Mouse (Mus musculus): ENCODE results near the gene Klhl23.
"Not testable (repeated sequence)": the region's sequence is repeated elsewhere in the genome, so short reads cannot be mapped to it uniquely, and the experiment has no call there.

The Klhl23 gene

DNA sequence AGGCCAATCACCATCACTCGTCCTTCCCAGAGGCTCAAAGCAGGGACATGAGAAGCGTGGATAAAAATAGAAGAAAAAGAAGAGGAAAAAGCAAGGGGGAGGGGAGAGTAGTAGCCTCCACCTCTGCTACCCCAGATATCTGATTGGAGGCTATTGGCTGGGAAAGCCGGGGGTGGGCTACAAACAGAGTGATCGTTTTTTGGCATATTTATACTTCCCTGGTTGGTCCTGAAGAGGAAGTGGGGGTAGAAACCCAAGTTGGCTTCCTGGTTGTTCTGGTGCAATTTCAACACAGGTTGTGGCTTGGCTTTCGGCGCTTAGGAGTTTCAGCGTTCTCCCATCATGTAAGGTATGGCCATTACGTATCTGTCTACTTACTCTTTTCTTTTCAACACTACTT lies at the start of gene Klhl23:
Gene Klhl23, plus strand, starts transcription at position 234 of the 400 bp plus-strand sequence.
- no peak for DNase-seq (ENCODE audit: low spot score)

DNA sequence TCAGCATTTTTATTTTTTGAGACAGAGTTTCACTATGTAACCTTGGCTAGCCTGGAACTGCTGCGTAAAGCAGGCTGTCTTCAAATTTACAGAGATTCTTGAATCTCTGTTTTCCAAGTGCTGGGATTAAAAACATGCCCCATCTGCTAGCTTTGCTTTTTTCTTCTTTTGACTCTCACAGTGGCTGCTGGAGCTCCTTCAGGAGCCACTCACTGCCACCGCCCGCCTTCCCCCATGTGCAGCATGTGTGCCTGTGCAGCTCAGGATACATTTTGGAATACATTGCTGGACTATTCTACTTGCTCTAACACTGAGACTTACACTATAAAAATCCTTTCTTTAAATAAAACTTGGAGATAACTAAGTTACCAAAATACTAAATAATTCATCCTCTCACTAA lies 48.4 kb upstream of the Klhl23 start:
- DNase-seq (ENCODE audit: low spot score) = no peak

DNA sequence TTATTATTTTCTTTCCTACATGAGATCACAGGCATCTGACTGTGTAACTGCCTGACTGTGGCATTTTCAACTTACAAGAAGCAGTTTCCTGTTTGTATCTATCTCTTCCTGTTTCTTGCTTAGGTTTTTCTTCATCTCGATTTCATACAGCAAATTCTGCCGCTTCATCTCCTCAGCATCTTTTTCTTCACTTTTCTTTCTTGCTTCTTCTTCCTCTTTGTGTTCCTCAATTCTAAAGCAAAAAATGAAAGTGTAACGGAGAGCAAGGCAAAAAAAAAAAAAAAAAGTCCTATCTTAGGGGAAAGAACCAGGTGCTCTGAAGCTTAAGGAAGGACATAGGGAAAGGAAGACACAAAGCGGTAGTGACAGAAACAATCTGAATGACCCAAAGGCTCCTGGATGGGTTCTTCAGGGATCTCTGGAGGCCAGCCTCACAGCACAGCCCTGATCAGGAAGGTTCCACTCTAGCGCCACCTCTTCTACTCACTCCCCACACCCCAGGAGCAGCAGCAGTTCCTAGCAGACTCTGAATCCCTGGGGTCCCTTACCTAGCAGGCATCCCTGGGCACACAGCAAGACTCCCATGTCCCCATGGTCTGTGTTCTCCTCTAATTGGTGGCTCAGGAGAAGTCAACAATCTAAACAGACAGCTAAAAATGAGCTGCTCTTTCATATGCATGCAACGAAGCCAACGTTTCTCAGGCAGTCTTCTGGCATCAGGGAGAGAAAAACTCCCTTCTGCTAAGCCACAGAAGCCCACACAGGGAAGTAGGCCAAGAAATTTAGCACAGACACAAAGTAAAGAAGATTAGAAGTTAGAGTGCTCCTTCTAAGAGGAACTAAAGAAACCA lies 43.5 kb upstream of the Klhl23 start:
- no peak for DNase-seq (ENCODE audit: low spot score)

DNA sequence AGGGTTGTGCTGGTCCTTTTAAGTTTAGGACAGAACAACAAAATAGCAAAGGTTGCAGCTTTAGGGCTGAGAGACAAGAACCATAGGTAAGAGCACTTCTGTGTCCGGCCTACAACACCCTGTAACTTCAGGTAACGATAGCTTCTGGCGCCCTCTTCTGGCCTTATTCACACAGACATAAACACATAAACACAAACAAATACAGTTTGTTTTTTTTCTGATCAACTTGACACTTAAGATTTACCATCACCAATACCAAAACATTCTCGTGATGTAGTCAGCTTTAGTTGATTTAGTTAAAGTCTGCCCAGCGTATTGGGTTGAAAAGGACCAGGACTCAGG lies 42.9 kb upstream of the Klhl23 start:
- DNase-seq (ENCODE audit: low spot score) = no peak

DNA sequence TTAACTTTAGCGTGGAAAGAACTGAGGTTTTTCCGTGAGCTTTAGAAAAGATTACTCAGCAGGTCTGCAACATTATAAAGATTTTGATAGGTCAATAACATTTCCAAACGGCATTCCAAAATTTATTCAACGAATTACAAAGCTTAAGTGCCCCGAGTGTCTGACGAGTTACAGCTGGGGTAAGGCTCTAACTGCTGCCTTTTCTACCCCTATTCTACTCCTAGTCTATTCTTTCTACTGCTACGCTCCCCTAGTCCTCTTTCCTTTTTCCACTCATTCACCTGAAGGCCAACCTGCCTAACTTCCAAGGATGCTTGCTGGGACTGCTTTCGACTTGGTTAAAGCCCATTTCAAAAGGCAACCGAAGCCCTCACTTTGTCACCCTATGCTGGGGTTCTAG lies 32.8 kb upstream of the Klhl23 start:
- no peak for DNase-seq (ENCODE audit: low spot score)

DNA sequence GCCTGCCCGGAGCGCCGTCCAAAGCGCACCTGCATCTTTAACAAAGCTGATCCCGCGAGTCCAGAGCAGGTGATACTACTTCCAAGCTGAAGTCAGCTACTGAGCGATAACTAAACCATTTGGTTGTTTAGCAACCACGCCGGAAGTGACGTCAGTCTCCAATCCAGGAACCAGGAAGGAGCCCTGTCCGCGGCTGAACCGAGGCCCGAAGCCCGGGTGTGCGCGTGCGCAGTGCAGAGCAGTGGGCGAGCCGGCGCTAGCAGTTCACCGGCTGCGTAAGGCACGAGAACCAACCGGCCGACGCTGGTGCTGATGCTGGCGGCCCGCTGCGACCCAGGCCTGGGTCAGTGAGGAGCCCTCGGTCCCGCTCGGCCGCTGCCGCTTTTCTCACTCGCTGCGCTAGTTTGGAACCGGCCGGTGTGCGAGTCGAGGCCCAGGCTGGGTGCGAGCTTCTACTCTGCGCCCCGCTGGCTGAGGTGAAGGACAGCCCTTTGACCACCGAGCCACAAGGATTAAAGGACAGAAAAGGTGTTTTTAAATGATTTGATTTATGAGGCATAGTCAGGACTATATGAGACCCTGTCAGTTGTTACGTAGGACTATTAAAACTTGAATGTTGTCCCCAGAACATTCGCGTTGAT lies 32.2 kb upstream of the Klhl23 start, which contains the start of the genes Ccdc173 and Phospho2:
Gene Ccdc173, minus strand, starts transcription at position 147 of the 641 bp plus-strand sequence.
Gene Phospho2, plus strand, starts transcription at position 195 of the 641 bp plus-strand sequence.
- DNase-seq (ENCODE audit: low spot score) = peak; percentile 88

DNA sequence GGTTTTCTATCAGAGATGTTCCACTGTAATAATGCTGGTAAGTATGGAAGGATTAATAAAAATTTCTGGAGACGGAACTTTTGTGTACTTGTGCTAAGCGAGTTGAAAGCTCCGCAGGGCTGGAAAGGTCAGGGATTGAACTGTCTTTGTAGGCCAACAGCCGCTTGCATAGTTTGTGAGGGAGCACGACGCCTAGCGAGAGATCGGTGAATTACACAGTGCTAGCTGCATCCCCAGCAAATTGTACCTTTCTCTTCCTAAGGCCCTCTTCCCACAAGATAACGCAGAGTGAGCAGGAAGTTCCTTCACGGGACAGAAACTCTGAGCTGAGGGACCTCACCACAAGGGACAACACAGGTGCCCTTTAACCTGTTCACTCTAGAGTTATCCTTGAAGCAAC lies 31.5 kb upstream of the Klhl23 start:
- DNase-seq (ENCODE audit: low spot score) = peak; percentile 58

DNA sequence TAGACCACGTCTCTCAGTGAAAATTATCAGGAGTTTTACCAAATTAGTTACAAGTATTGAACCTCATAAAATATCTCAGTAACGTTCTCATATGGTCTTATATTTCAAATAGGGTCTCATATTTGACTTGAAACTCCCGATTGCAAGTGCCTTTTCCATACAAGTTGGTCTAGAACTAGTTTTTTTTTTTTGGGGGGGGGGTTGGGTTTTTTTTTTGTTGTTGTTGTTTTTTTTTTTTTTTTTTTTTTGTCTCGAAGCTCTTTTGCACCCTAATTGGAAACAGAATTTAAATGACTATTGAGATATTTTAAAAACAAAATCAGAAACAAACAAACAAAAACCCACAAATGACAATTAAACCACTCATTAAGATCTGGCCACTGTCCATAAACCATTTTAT lies 31.0 kb upstream of the Klhl23 start:
- no peak for DNase-seq (ENCODE audit: low spot score)

DNA sequence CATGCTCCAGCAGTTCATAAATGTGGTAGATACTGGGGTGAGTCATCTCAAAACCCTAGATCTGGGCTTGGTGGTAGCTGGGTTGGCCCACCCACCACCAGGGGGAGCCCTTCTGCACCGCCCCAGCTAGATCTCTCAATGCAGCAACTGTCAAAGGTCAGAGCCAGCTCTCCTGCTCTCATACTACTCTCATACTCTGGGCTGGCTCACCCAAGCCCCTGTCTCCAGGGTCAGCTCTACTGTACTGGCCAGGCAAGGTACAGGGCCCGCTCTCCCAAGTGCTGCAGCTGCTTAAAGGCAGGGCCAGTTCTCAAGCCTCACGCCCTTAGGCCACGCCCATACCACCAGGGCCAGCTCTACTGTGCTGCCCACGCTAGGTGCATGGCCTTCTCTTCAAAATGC lies 18.8 kb upstream of the Klhl23 start:
- no peak for DNase-seq (ENCODE audit: low spot score)

DNA sequence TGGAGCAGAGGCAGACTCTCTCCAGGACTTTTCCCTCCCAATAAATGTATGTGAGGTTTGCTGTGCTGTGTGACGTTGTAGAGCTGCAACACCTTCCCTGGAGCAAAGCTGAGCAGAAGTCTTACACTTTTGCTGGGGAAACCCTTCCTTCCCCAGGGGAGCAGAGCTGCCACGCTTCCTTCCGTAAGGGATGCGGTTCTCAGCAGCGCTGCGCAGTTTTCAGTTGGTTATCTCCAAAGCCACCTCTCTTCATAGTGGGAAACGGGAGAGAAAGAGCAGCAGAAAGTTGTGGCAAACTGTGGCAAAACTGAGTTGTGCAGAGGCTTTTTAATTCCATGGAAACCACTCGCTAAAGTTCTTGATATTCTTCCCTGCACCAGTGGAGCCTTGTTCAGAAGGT lies 18.0 kb upstream of the Klhl23 start:
- no peak for DNase-seq (ENCODE audit: low spot score)

DNA sequence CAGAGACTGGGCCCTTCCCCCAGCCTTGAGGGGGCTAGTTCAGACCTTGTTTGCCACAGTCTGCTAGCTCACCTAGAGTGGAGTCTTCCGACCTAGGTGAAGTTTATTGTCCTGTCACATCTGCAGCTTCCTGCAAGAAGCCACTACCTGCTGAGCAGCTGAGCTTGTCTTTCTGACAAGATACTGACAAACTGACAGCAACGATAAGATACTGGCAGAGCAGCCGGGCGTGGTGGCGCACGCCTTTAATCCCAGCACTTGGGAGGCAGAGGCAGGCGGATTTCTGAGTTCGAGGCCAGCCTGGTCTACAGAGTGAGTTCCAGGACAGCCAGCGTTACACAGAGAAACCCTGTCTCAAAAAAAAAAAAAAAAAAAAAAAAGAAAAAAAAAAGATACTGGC lies 17.1 kb upstream of the Klhl23 start:
- DNase-seq (ENCODE audit: low spot score) = not testable (repeated sequence)

DNA sequence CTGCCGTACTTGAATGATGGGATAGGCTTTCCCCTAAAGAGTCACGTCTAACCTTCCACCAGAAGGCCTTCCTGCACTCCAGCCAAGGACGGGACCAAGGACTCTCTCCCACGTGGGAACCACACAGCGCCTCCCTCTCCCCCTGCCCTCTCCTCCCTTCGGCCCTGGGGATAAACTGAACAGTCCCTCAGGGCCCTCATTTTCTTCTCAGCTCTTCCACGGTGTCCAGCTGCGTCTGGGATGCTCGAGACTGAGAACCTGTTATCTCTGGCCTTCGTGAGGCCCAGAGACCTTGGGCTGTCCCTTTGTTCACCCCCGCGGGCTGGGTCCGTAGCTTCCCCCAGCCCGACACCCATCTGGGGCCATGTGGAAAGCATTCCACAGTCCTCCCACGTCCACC lies 11.6 kb upstream of the Klhl23 start:
- no peak for DNase-seq (ENCODE audit: low spot score)

DNA sequence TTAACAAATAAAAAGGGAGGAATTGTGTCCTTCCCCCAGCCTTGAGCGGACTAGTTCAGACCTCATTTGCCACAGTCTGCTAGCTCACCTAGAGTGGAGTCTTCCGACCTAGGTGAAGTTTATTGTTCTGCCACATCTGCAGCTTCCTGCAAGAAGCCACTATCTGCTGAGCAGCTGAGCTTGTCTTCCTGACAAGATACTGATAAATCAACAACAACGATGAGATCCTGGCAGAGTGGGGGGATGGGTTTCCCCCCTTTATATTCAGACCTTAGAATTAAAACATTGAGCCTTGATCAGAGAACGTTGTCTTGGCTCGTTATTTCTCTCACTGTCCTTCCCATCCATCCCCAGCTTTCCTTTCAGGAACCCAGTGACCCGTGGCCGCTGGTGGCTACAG lies 10.4 kb upstream of the Klhl23 start:
- DNase-seq (ENCODE audit: low spot score) = not testable (repeated sequence)

DNA sequence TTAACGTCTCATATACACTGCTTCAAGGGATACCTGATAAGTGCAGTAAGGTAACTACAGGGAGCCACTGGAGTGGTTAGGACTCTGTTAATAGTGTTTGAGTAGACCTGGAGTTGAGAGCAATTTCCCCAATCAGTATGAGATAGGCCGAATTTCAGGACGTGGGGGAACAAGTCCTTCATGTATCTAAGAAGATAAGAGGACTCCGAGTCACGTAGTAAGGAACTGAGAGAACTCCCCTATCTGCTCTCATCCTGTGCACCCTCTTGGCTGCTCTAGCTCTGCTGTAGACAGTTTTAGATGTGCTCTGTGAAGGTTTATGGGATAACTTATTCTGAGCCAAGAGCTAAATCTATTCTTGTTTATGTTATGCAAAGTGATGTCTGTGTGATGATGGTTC lies 5.2 kb upstream of the Klhl23 start:
- DNase-seq (ENCODE audit: low spot score) = no peak

DNA sequence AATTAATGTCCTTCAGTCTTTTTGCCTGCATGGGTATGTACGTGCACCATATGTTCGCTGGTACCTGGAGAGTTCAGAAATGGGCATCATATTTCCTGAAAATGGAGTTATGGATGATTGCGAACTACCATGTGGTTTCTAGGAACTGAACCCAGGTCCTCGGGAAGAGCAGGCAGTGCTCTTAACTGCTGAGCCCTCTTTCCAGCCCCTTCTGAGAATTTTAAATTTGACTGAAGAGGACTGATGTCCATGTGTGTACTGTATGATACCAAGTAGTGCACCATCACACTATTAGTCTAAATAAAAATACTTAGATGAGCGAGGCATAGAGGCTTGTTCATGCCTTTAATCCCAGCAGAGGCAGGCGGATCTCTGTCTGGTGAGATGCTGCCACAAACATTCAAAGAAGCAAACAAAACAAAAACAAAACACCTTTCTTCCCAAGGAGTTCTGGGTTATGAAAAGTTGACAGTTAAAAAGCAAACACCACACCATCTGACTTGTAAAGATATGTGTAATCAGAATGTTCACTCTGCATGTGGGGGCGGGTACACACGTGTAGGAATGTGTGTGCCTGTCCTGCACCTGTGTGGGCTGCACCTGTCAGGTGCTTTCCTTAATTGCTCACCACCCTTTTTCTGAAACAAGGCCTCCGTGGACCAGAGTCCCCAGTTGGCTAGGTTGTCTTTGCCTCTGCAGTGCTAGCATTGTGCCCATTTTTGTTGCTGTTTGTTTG lies 3.2 kb upstream of the Klhl23 start:
- DNase-seq (ENCODE audit: low spot score) = no peak

DNA sequence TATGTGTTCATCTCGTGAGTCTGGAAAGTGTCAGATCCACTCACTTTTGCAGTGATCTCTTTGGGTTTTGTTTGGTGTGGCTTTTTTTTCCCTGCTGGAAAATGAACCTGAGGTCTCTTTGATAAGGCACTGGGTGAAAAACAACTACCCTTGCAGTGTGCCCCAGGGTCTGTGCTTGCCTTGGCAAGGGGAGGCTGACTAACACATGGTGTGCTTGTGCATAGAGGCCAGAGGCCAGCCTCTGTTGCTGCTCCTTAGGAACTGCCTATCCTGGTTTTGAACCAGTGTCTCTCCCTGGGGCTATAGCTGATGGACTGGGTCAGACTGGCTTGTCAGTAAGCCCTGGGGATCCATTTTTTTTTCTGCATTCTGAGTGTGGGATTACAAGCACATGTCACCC lies 1.5 kb upstream of the Klhl23 start:
- no peak for DNase-seq (ENCODE audit: low spot score)

DNA sequence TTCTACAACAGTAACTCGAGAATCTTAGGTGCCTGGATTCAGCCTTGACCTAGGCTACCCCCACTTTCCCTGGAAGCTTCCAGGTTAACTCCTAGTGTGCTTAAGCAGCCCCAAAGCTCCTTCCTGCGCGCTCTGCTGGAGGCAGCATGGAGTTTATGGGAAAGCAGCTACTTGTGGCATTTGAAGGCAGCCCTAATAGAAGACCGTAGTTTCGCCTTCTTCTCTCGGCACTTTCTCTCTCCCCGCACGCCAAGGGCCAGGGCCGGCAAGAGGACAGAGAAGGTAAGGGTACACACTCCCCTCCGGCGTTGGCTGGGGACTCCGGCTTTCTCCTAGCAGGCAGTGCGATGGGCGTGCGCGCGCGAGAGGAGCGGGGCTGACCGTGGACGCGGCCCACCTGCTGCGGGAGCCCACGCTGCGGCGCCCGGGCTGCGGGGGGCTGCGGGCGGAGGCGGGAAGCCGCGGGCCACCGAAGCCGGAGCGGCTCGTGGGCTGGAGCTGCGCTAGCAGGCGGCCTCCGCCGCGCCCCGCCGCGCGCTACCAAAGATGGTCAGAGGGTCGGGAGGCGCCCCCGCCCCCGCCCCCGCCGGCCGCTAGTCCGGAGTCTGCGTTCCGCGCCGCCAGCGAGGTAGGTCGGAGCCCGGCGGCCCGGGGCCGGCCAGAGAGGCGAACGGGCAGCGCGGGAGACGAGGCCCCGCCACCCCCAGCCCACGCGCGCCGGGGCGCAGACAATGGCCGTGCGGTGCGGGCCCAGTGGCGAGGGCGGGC lies 801 bp downstream of the Klhl23 start:
- DNase-seq (ENCODE audit: low spot score) = peak; percentile 49

DNA sequence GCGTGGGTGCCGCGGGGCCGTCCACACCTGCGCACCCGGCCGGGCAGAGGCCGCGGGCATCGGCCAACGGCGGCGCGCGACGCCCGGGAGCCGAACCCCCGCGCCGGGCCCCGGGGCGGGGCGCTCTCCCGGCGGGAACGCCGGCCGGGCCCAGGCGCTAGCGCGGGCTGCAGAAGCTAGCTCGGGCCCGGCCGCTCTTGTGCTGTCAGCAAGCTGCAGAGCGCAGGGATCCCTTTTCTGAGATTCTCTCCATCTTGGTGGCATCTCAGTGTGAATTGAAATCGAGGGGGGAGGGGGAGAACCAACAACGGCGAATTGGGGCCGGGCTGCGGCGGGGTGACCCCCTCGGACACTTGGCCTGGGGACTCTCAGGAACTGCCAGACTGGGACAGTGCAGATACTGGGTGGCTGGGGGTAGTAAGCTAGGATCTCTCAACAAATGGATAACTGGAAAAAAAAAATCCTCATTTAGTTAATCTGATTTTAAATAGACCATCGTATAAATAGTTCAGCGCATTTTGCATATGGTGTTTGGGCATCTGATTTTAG lies 1.5 kb downstream of the Klhl23 start:
- DNase-seq (ENCODE audit: low spot score) = peak; percentile 37

DNA sequence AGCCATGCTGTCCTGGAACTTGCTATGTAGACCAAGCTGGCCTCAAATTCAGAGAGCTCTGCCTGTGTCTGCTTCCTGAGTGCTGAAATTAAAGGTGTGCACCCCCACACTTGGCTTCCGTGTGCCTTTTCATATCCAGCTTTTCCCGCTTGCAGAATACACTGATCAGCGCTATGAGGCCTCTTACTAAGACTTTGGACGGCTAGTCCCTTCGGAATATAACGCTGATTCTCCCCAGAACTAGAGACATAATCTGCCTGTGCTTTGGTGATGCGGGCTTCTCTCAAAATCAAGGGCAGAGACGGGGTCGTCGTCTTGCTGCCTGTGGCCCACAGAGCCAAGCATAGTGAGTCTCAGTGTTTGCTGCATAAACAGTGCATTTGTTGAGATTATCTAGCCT lies 4.2 kb downstream of the Klhl23 start:
- no peak for DNase-seq (ENCODE audit: low spot score)

DNA sequence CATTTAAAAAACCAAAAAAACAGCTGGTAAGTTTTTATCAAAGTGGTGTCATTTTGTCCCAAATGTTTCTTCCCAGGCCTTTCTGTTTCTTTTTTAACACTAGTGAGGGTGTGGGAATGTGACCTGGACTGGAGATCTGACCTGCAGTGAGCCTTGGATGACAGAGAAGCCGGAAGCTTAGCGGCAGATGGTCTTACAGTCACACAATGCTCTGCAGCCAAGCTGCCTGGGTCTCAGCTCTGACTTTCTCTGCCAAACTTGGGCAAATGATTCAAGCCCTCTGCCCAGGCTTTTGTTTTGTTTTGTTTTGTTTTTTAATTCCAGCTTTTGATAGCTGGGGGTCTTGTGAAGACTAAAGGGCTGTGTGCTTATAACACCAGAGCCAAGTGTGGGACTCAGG lies 4.6 kb downstream of the Klhl23 start:
- DNase-seq (ENCODE audit: low spot score) = no peak

DNA sequence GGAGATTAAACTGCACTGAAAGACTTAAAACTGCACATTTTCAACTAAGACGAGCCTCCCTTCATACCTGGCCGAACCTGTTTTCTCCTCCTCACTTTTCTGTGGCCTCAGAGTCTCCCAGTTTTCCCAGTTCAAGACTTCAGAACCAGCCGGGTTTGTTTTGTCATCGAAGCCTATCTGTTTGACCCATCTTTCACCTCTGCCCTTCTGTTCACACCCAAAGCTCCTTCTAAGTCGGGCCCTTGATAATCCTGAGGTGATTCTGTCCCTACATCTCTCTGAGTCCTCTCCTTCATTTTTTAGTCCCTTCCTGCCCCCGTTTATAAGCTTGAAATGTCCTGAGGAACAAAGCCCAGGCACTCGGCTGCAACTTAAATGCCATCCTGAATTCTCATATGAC lies 6.3 kb downstream of the Klhl23 start:
- no peak for DNase-seq (ENCODE audit: low spot score)

DNA sequence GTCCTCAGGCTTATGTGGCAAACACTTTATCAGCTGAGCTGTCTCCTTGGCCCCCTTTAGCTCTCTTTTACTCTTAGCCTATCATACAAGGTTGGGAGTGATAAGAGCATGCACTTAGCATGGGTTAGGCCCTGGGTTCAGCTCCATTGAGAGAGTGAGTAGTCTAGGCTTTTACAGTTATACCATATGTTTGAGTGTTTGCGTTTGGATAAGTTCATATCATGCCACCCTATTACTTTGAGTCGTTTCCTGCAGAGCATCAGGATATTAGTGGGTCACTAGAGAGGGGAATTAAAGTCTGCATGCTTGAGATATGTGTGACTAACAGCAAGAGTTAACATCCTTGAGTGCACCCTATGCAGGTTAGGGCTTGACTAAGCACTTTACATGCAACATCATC lies 7.9 kb downstream of the Klhl23 start:
- DNase-seq (ENCODE audit: low spot score) = no peak
